Mouse (Mus musculus): ENCODE results near the gene Scmh1. TPM values are rescaled to one million over a fixed set of nuclear protein-coding genes. Genes with fewer than 3 reads are reported as not detected.

Scmh1 gene
- total and polyA plus RNA-seq, 3 experiments: 6.0 to 66.8 TPM; not detected in 1

- H3K4me1 ChIP-seq (ENCODE audit: control insufficient read depth in 1 of 2, insufficient read depth in 2 of 2, low read length in 2 of 2): no peaks in the 10 kb centered on the region; a peak in 1 of 4 replicates
- DNase-seq (ENCODE audit: low read depth, low spot score): no peak
- TF ChIP-seq MAZ (IDR thresholded peaks at IDR 0.05; ENCODE audit: low read depth, low read length) (no peak), BHLHE40 (IDR thresholded peaks at IDR 0.05; ENCODE audit: borderline replicate concordance, low read depth, low read length) (no peak), GATA1 (IDR thresholded peaks at IDR 0.05; ENCODE audit: low read depth, low read length) (no peak)
- H3K9ac ChIP-seq (ENCODE audit: control insufficient read depth, low read depth, low read length, poor library complexity, severe bottlenecking): no peak overlapping the region
- no peaks in the 10 kb centered on the region for H3K9me3 ChIP-seq (replicated peaks; ENCODE audit: insufficient read depth, low read length)
- no peak overlapping the region for H3K4me3 ChIP-seq (ENCODE audit: control insufficient read depth in 1 of 2, insufficient read depth in 1 of 2, low read depth in 2 of 2, low read length in 2 of 2)
- H3K36me3 ChIP-seq (ENCODE audit: control insufficient read depth in 1 of 2, insufficient read depth in 2 of 2, low read length in 2 of 2): peaks cover 0 to 2% of the 10 kb centered on the region in 2 experiments; a peak in 1 of 4 replicates
- H3K27ac ChIP-seq (ENCODE audit: control insufficient read depth, low read depth, low read length): no peak overlapping the region
- no peaks in the 10 kb centered on the region for H3K27me3 ChIP-seq (ENCODE audit: control insufficient read depth in 1 of 2, insufficient read depth in 2 of 2, low read length in 2 of 2)
- H3K79me2 ChIP-seq (ENCODE audit: control insufficient read depth, insufficient read depth, low read length, poor library complexity): no peaks in the 10 kb centered on the region
Observed at GRCm38 (mm10) chr4:120432599-120433373, 27.7 kb downstream of the Scmh1 start.

- Histone ChIP-seq H3K27me3 (ENCODE audit: control insufficient read depth in 1 of 2, insufficient read depth in 2 of 2, low read length in 2 of 2) (no peaks in the 10 kb centered on the region), H3K36me3 (ENCODE audit: control insufficient read depth in 1 of 2, insufficient read depth in 2 of 2, low read length in 2 of 2) (peaks cover 6% of the 10 kb centered on the region in 2 experiments), H3K9ac (ENCODE audit: control insufficient read depth, low read depth, low read length, poor library complexity, severe bottlenecking) (no peak overlapping the region), H3K9me3 (replicated peaks; ENCODE audit: insufficient read depth, low read length) (no peaks in the 10 kb centered on the region), H3K4me1 (ENCODE audit: control insufficient read depth in 1 of 2, insufficient read depth in 2 of 2, low read length in 2 of 2) (no peaks in the 10 kb centered on the region; a peak in 1 of 4 replicates), H3K27ac (ENCODE audit: control insufficient read depth, low read depth, low read length) (no peak overlapping the region), H3K79me2 (ENCODE audit: control insufficient read depth, insufficient read depth, low read length, poor library complexity) (no peaks in the 10 kb centered on the region), H3K4me3 (ENCODE audit: control insufficient read depth in 1 of 2, insufficient read depth in 1 of 2, low read depth in 2 of 2, low read length in 2 of 2) (no peak overlapping the region)
- TF ChIP-seq MAX (IDR thresholded peaks at IDR 0.05; ENCODE audit: low read length) (no peak), ELF1 (IDR thresholded peaks at IDR 0.05; ENCODE audit: low read depth, low read length) (no peak), KAT2A (conservative IDR thresholded peaks at IDR 0.05; ENCODE audit: low read depth, low read length) (no peak), SIN3A (IDR thresholded peaks at IDR 0.05; ENCODE audit: low read length) (no peak), CHD1 (IDR thresholded peaks at IDR 0.05; ENCODE audit: low read depth, low read length) (no peak), ETS1 (IDR thresholded peaks at IDR 0.05; ENCODE audit: low read depth, low read length) (no peak), MYC (IDR thresholded peaks at IDR 0.05; ENCODE audit: low read depth, low read length) (no peak), MAZ (IDR thresholded peaks at IDR 0.05; ENCODE audit: low read depth, low read length) (no peak), TCF12 (IDR thresholded peaks at IDR 0.05; ENCODE audit: low read depth, low read length) (no peak), MEF2A (IDR thresholded peaks at IDR 0.05; ENCODE audit: extremely low read depth, insufficient replicate concordance, low read depth, low read length, poor library complexity, severe bottlenecking) (no peak), JUND (IDR thresholded peaks at IDR 0.05; ENCODE audit: low read depth, low read length) (no peak), NRF1 (IDR thresholded peaks at IDR 0.05; ENCODE audit: insufficient read depth, low read depth, low read length, poor library complexity, severe bottlenecking) (no peak), HCFC1 (IDR thresholded peaks at IDR 0.05; ENCODE audit: low read depth, low read length) (no peak), ZKSCAN1 (IDR thresholded peaks at IDR 0.05; ENCODE audit: low read depth, low read length) (no peak), ZNF384 (IDR thresholded peaks at IDR 0.05; ENCODE audit: low read depth, low read length) (no peak), TAL1 (IDR thresholded peaks at IDR 0.05; ENCODE audit: low read length) (no peak), CHD2 (IDR thresholded peaks at IDR 0.05; ENCODE audit: low read length) (no peak), SMC3 (IDR thresholded peaks at IDR 0.05; ENCODE audit: low read depth, low read length) (no peak), MYB (IDR thresholded peaks at IDR 0.05; ENCODE audit: low read depth, low read length) (no peak)
- no peak for DNase-seq (ENCODE audit: low read depth, low spot score)
Observed at GRCm38 (mm10) chr4:120461741-120462140, 56.7 kb downstream of the Scmh1 start.

Data from MEL (cell line).